Mouse (Mus musculus) megakaryocyte, embryonic 14.5 days (primary cell): ENCODE data around the gene Opn3.

ENCODE experiments used
- FLI1 ChIP-seq: IDR thresholded peaks from 2 replicates; pipeline ENCODE4 v1.6.1; 2012; ENCODE audit warnings: low read length, inconsistent platforms, mixed read lengths
- GATA1 ChIP-seq: IDR thresholded peaks from 3 replicates; pipeline ENCODE4 v1.6.1; 2012; ENCODE audit warnings: mixed read lengths, low read length, inconsistent platforms, borderline replicate concordance

- TF ChIP-seq GATA1 = no peak
- TF ChIP-seq FLI1 = no peak
Observed at GRCm38 (mm10) chr1:175668666-175669405, 23.7 kb downstream of the Opn3 start.
